ENCODE assay signal across 8 mouse cellular contexts in the genomic region with DNA sequence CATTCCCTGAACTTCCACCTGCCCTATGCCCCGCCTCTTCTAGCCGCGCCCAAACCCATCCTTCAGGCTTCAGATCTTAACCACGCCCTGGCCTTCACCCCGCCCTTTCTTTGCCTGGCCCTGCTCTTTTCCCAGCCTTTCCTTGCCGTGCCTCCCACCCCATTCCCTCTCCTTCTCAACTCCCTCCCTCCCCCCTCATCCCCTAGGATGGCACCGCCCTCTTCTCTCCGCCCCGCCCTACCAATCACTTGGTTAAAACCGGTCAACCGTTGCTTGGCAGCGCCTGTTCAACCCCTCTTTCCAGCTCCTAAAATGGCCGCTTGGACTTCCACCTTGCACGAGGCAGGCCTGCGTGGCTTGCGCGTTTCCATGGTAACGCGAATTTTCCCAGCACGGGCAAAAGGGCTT. TPM values are rescaled to one million over a fixed set of nuclear protein-coding genes. Genes with fewer than 3 reads are reported as not detected.
DNase-seq lines count a peak whose midpoint lies in the region; ATAC-seq and TF ChIP-seq lines count a peak whose summit lies in the region.

TSS of gene Catsperg1 (minus strand) at position 361 of the 408 bp plus-strand sequence.

- peaks cover 12% of the 10 kb centered on the region for H3K27me3 ChIP-seq in forebrain, embryonic 11.5 days (ENCODE audit: control insufficient read depth, insufficient read depth, low read length)
- peaks cover 18% of the 10 kb centered on the region for H3K27me3 ChIP-seq in limb, embryonic 12.5 days
- H3K27me3 ChIP-seq in neural tube, embryonic 14.5 days (ENCODE audit: control insufficient read depth, insufficient read depth, low read length), result no peaks in the 10 kb centered on the region

- H3K4me1 ChIP-seq in forebrain, embryonic 11.5 days (replicated peaks; ENCODE audit: control insufficient read depth, insufficient read depth, low read length), result no peaks in the 10 kb centered on the region
- peaks cover 6% of the 10 kb centered on the region; the same call in 1 of the 2 replicates for H3K4me1 ChIP-seq in limb, embryonic 12.5 days (replicated peaks)
- no peaks in the 10 kb centered on the region for H3K4me1 ChIP-seq in neural tube, embryonic 14.5 days (ENCODE audit: control insufficient read depth, insufficient read depth, low read length)

- no peak within 1 kb of the TSS for H3K27ac ChIP-seq in forebrain, embryonic 11.5 days (ENCODE audit: low read depth, low read length)
- no peak within 1 kb of the TSS for H3K27ac ChIP-seq in limb, embryonic 12.5 days
- H3K27ac ChIP-seq in neural tube, embryonic 14.5 days (ENCODE audit: low read depth, low read length), result no peak within 1 kb of the TSS
- no peak within 1 kb of the TSS for H3K27ac ChIP-seq in gastrocnemius, adult 2 months

- no peak within 1 kb of the TSS; the same call in 1 of the 2 replicates for H3K9ac ChIP-seq in forebrain, embryonic 11.5 days (ENCODE audit: low read length)
- no peak within 1 kb of the TSS; the same call in 1 of the 2 replicates for H3K9ac ChIP-seq in limb, embryonic 12.5 days (replicated peaks)
- H3K9ac ChIP-seq in neural tube, embryonic 14.5 days (replicated peaks; ENCODE audit: low read depth, low read length), result no peak within 1 kb of the TSS

- ATAC-seq in forebrain, embryonic 11.5 days (replicated peaks; ENCODE audit: low FRiP score), result peak; percentile 76
- ATAC-seq in limb, embryonic 12.5 days (ENCODE audit: insufficient number of reproducible peaks, insufficient read depth, low FRiP score, low TSS enrichment, low read depth), result peak; percentile 73
- peak; percentile 84 for ATAC-seq in neural tube, embryonic 14.5 days (ENCODE audit: low read depth)
- ATAC-seq in erythroid progenitor cell, adult 5-6 weeks (replicated peaks; ENCODE audit: low FRiP score, poor library complexity, severe bottlenecking), result no peak

- no peaks in the 10 kb centered on the region for H3K36me3 ChIP-seq in forebrain, embryonic 11.5 days (ENCODE audit: control insufficient read depth, insufficient read depth, low read length)
- H3K36me3 ChIP-seq in limb, embryonic 12.5 days, result no peaks in the 10 kb centered on the region
- no peaks in the 10 kb centered on the region for H3K36me3 ChIP-seq in neural tube, embryonic 14.5 days (ENCODE audit: control insufficient read depth, insufficient read depth, low read length)

- DNase-seq in lung, adult 18-20 months, result peak; percentile 21 to 44
- DNase-seq in lung, postnatal 25 days (ENCODE audit: low spot score), result no peak
- peak; percentile 81 for DNase-seq in forebrain, embryonic 11.5 days (ENCODE audit: low spot score)
- no peak for DNase-seq in gastrocnemius, adult 2 months
- DNase-seq in urinary bladder, adult 2 months (ENCODE audit: low spot score), result no peak

- no peak within 1 kb of the TSS for H3K4me3 ChIP-seq in forebrain, embryonic 11.5 days (ENCODE audit: low read depth, low read length)
- peak within 1 kb of the TSS; percentile 28 for H3K4me3 ChIP-seq in limb, embryonic 12.5 days (replicated peaks)
- no peak within 1 kb of the TSS; the same call in 1 of the 2 replicates for H3K4me3 ChIP-seq in neural tube, embryonic 14.5 days (ENCODE audit: low read depth, low read length)
- H3K4me3 ChIP-seq in gastrocnemius, adult 2 months, result no peak within 1 kb of the TSS

- H3K9me3 ChIP-seq in forebrain, embryonic 11.5 days (ENCODE audit: control insufficient read depth, low read length), result no peaks in the 10 kb centered on the region
- no peaks in the 10 kb centered on the region; the same call in 1 of the 2 replicates for H3K9me3 ChIP-seq in limb, embryonic 12.5 days
- no peaks in the 10 kb centered on the region for H3K9me3 ChIP-seq in neural tube, embryonic 14.5 days (ENCODE audit: control insufficient read depth, low read length)

- 3% methylated on average over 20 of the region's 20 CpGs for WGBS in forebrain, embryonic 11.5 days
- 2% methylated on average over 20 of the region's 20 CpGs for WGBS in limb, embryonic 12.5 days
- WGBS in neural tube, embryonic 14.5 days, result 2% methylated on average over 20 of the region's 20 CpGs

- no peak for TF ChIP-seq CTCF in gastrocnemius, adult 2 months (IDR thresholded peaks at IDR 0.05)

- intact Hi-C loops in gastrocnemius, adult 2 months (cut with DNase I), result loop anchor here (2.0 kb wide), 1 partner anchor 15 kb away; no protein-coding TSS in a partner anchor

- peak within 1 kb of the TSS; percentile 33; the same call in 1 of the 2 replicates for H3K4me2 ChIP-seq in forebrain, embryonic 11.5 days (ENCODE audit: low read depth, low read length, severe bottlenecking)
- H3K4me2 ChIP-seq in limb, embryonic 12.5 days, result peak within 1 kb of the TSS; percentile 55
- peak within 1 kb of the TSS; percentile 38; the same call in 1 of the 2 replicates for H3K4me2 ChIP-seq in neural tube, embryonic 14.5 days (ENCODE audit: low read depth, low read length)

RNA-seq across cellular contexts. Expression of gene Catsperg1, which starts in this region (rescaled TPM):
- 0.12 and 0.43 TPM in 2 replicates for polyA plus RNA-seq in forebrain, embryonic 11.5 days (2014; fragmentation: Nextera tagmentation; extraction: Ambion mirVana)
- polyA plus RNA-seq in limb, embryonic 12.5 days (2016; fragmentation: Nextera tagmentation; extraction: Ambion mirVana), result 0.56 and 0.69 TPM in 2 replicates
- polyA plus RNA-seq in neural tube, embryonic 14.5 days (2014; fragmentation: Nextera tagmentation; extraction: Ambion mirVana), result 2.5 and 3.8 TPM in 2 replicates
- under 1 TPM; 0.08 to 0.23 TPM for total RNA-seq in gastrocnemius, adult 2 months (2021)
- 4.9 and 6.7 TPM in 2 replicates for polyA plus RNA-seq in urinary bladder, adult 2 months (2012; rRNA removed)
- total RNA-seq in erythroid progenitor cell, adult 5-6 weeks (2015; ENCODE audit: low replicate concordance), result not detected in 2 replicates
- total RNA-seq in erythroid progenitor cell, adult 5-6 weeks (2017; ENCODE audit: low replicate concordance), result not detected in 2 replicates

Comparison
In these comparisons a context has a peak if more than half of its experiments do, and no peak if none do; other contexts are left out.
1. DNase-seq: peak in lung, adult 18-20 months (2 of 2); none in lung, postnatal 25 days (single experiment), gastrocnemius, adult 2 months (single experiment) and urinary bladder, adult 2 months (single experiment).
2. Peak in DNase-seq, ATAC-seq and H3K4me2 ChIP-seq in forebrain, embryonic 11.5 days; RNA of the gene not detected or under 1 TPM.
3. Peak in ATAC-seq, H3K4me3 ChIP-seq and H3K4me2 ChIP-seq in limb, embryonic 12.5 days; RNA of the gene not detected or under 1 TPM.
4. Peak in every context shown above with its lines, with median percentiles within 50 percentile points of each other: H3K4me2 ChIP-seq.